In the genomic region with DNA sequence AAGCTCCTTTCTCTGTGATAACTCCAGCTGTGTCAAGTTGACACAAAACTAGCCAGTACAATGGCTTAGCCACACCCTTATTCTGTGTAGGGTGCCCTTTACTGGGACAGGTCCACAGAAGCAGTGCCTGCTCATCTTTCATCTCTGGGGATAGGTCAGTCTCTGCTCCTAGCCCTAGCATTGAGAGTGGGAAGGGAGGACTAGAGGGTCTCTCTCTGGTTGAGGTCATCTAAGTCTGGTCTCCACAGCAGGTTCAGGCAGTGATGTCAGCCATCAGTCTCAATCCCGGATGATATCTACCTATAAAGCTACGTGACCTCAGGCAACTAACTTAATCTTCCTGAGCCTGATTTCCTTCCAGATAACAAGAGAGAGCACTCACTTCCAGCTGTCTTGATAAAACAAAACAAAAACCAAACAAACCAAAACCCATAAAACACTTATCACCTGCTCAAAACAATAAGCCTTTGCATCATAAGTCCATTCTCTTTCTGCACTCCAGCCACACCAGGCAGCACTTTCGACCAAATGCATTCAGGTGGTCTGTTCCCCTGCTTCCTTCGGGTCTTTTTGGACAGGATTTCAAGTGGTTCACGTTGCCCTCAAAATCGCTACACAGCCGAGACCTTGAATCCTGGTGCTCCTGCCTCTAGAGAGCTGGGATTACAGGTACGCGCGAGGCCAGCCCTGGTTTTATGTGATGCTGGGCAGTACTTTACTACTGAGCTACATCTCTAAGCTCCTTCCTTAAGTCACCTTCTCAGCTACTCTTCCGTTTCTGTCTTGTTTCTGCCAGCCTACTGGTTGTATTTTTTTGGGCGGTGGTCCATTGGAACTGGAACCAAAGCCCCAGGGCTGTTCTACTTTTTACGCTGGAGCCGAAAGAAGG, we compare ENCODE assay signal across 8 mouse cellular contexts. TPM values are rescaled to one million over a fixed set of nuclear protein-coding genes. Genes with fewer than 3 reads are reported as not detected.
A peak's percentile ranks its signal among the peaks of the same experiment; 100 is the strongest.
DNase-seq lines count a peak whose midpoint lies in the region; ATAC-seq and TF ChIP-seq lines count a peak whose summit lies in the region.

No protein-coding gene starts in this region.

- intact Hi-C loops in left cerebral cortex, adult 2 months (cut with DNase I): no loop called here
- intact Hi-C loops in left cerebral cortex, postnatal 36 days (cut with DNase I): no loop called here

- no peaks in the 10 kb centered on the region for H3K79me2 ChIP-seq in myocyte (ENCODE audit: control insufficient read depth, insufficient read depth)

- no peaks in the 10 kb centered on the region for H3K36me3 ChIP-seq in myocyte (ENCODE audit: control insufficient read depth, insufficient read depth)

- H3K4me2 ChIP-seq in myocyte (ENCODE audit: low read depth): peak overlapping the region; percentile 97

- TF ChIP-seq POLR2A in myocyte (IDR thresholded peaks at IDR 0.05; ENCODE audit: insufficient read length, low read depth): no peak

- H3K4me3 ChIP-seq in left cerebral cortex, adult 2 months: peak overlapping the region; percentile 46
- H3K4me3 ChIP-seq in myocyte: peak overlapping the region; percentile 27

- no peak for DNase-seq in left cerebral cortex, adult 2 months (ENCODE audit: extremely low spot score in 1 of 2, low spot score in 2 of 2)
- no peak for DNase-seq in left cerebral cortex, postnatal 36 days (ENCODE audit: low spot score in 2 of 2)
- DNase-seq in induced T-regulatory cell, adult 2 months (ENCODE audit: low read depth): peak; percentile 68
- DNase-seq in urinary bladder, postnatal 36 days (ENCODE audit: low spot score in 2 of 2): no peak
- no peak for DNase-seq in cerebellum, adult 9-11 months
- DNase-seq in thymus, postnatal 36 days: no peak

- no peak overlapping the region for H3ac ChIP-seq in myocyte (ENCODE audit: control insufficient read depth, insufficient read length)

- H3K27ac ChIP-seq in left cerebral cortex, adult 2 months: peak overlapping the region; percentile 53

- peak; percentile 4; the same call in 1 of the 2 replicates for ATAC-seq in common myeloid progenitor, adult 5-6 weeks (replicated peaks; ENCODE audit: low read depth, poor library complexity, severe bottlenecking)

- no peak for TF ChIP-seq CTCF in left cerebral cortex, adult 2 months (IDR thresholded peaks at IDR 0.05)

- H3K27me3 ChIP-seq in myocyte (ENCODE audit: control insufficient read depth, insufficient read depth, insufficient read length): no peaks in the 10 kb centered on the region

TF ChIP-seq in myocyte, 11 proteins besides CTCF, POLR2A, EP300 and RAD21:
- TF ChIP-seq TCF12 (IDR thresholded peaks at IDR 0.05; ENCODE audit: insufficient read depth, poor library complexity, severe bottlenecking): no peak
- no peak for TF ChIP-seq SRF (IDR thresholded peaks at IDR 0.05; ENCODE audit: control insufficient read depth, insufficient read length, low read depth)
- TF ChIP-seq E2F4 (IDR thresholded peaks at IDR 0.05; ENCODE audit: insufficient read depth): no peak
- TF ChIP-seq MYOG (IDR thresholded peaks at IDR 0.05; ENCODE audit: control insufficient read depth in 1 of 3, insufficient read depth in 1 of 3, insufficient read length in 2 of 3, low read depth in 2 of 3): no peak
- TF ChIP-seq MAX (IDR thresholded peaks at IDR 0.05; ENCODE audit: low read depth): no peak

RNA-seq across cellular contexts. Expression of a gene that starts 8.6 kb away (rescaled TPM):
- 10 to 100 TPM; 12.9 to 16.2 TPM for total RNA-seq in left cerebral cortex, adult 2 months (2021)
- 10 to 100 TPM; 12.0 to 13.2 TPM for total RNA-seq in left cerebral cortex, postnatal 36 days (2021)
- total RNA-seq in common myeloid progenitor, adult 5-6 weeks (2017): 2.9 and 5.8 TPM in 2 replicates
- polyA plus RNA-seq in myocyte (2012; fragmentation: generic; extraction: Trizol): 29.6 TPM

RNA-seq across cellular contexts. Expression of a gene that starts 26.2 kb away (rescaled TPM):
- 1 to 10 TPM; 2.9 to 4.3 TPM for total RNA-seq in left cerebral cortex, adult 2 months (2021)
- 1 to 10 TPM; 3.3 TPM for total RNA-seq in left cerebral cortex, postnatal 36 days (2021)
- 53.1 and 60.7 TPM in 2 replicates for total RNA-seq in common myeloid progenitor, adult 5-6 weeks (2017)
- 4.0 TPM for polyA plus RNA-seq in myocyte (2012; fragmentation: generic; extraction: Trizol)

RNA-seq across cellular contexts. Expression of a gene that starts 38.9 kb away (rescaled TPM):
- 10 to 100 TPM; 78.1 to 94.1 TPM for total RNA-seq in left cerebral cortex, adult 2 months (2021)
- 10 to 100 TPM; 75.3 to 86.0 TPM for total RNA-seq in left cerebral cortex, postnatal 36 days (2021)
- total RNA-seq in common myeloid progenitor, adult 5-6 weeks (2017): 8.3 and 11.1 TPM in 2 replicates
- polyA plus RNA-seq in myocyte (2012; fragmentation: generic; extraction: Trizol): 98.6 TPM

RNA-seq across cellular contexts. Expression of a gene that starts 44.3 kb away (rescaled TPM):
- total RNA-seq in left cerebral cortex, adult 2 months (2021): 1 to 10 TPM; 5.1 to 5.9 TPM
- 1 to 10 TPM; 6.7 to 9.6 TPM for total RNA-seq in left cerebral cortex, postnatal 36 days (2021)
- total RNA-seq in common myeloid progenitor, adult 5-6 weeks (2017): 14.1 and 23.1 TPM in 2 replicates
- 381 TPM for polyA plus RNA-seq in myocyte (2012; fragmentation: generic; extraction: Trizol)

RNA-seq across cellular contexts. Expression of a gene that starts 53.9 kb away (rescaled TPM):
- total RNA-seq in left cerebral cortex, adult 2 months (2021): 10 to 100 TPM; 11.5 to 13.1 TPM
- 10 to 100 TPM in 1 of 2 experiments, 1 to 10 TPM in 1; 9.8 to 11.2 TPM for total RNA-seq in left cerebral cortex, postnatal 36 days (2021)
- total RNA-seq in common myeloid progenitor, adult 5-6 weeks (2017): 0.10 and 0.46 TPM in 2 replicates
- 34.7 TPM for polyA plus RNA-seq in myocyte (2012; fragmentation: generic; extraction: Trizol)

Comparison
In these comparisons a context has a peak if more than half of its experiments do, and no peak if none do; other contexts are left out.
1. RNA of a gene that starts 26.2 kb away (total RNA-seq): 53.1 to 60.7 TPM in common myeloid progenitor, adult 5-6 weeks; 2.9 to 4.3 TPM in left cerebral cortex, adult 2 months and 3.3 TPM in left cerebral cortex, postnatal 36 days; every median in the first group is over 10 times any median in the second.